9 mouse cellular contexts compared by ENCODE assay signal in genomic region chr10:80533704-80534103, GRCm38 (mm10). TPM values are rescaled to one million over a fixed set of nuclear protein-coding genes. Genes with fewer than 3 reads are reported as not detected.
DNase-seq lines count a peak whose midpoint lies in the region; ATAC-seq lines count a peak whose summit lies in the region.
"Had no signal": no experiment of that assay in that cellular context is flagged by ENCODE, and none has a peak within 500 bp of the region (broad histone marks: within the 10 kb centered on the region; RNA-seq: fewer than 3 reads in every experiment).

No protein-coding gene starts in this region.

- no peak overlapping the region for H3K9ac ChIP-seq in midbrain, embryonic 13.5 days (replicated peaks)
- H3K9ac ChIP-seq in midbrain, embryonic 16.5 days (ENCODE audit: low read depth, low read length): no peak overlapping the region
- peak overlapping the region; percentile 72 for H3K9ac ChIP-seq in liver, embryonic 13.5 days
- no peak overlapping the region for H3K9ac ChIP-seq in forebrain, embryonic 16.5 days (replicated peaks; ENCODE audit: low read depth, low read length)
- H3K9ac ChIP-seq: neural tube, embryonic 13.5 days had no signal

- no peaks in the 10 kb centered on the region for H3K9me3 ChIP-seq in midbrain, embryonic 13.5 days
- H3K9me3 ChIP-seq in midbrain, embryonic 16.5 days (replicated peaks; ENCODE audit: control insufficient read depth, low read length, poor library complexity, severe bottlenecking): no peaks in the 10 kb centered on the region
- H3K9me3 ChIP-seq in liver, embryonic 13.5 days (replicated peaks): no peaks in the 10 kb centered on the region
- no peaks in the 10 kb centered on the region for H3K9me3 ChIP-seq in forebrain, embryonic 16.5 days (ENCODE audit: control insufficient read depth, low read length)
- H3K9me3 ChIP-seq: neural tube, embryonic 13.5 days had no signal

- DNase-seq in c-Kit-positive CD71-positive TER-119-positive erythroid progenitor cells, embryonic 14.5 days (ENCODE audit: low spot score): peak; percentile 87
- peak; percentile 76 for DNase-seq in liver, embryonic 13.5 days
- peak; percentile 82 for DNase-seq in testis, postnatal 10 days (ENCODE audit: low spot score)
- DNase-seq in frontal cortex, postnatal 14 days (ENCODE audit: low spot score in 2 of 2): no peak

- H3K4me1 ChIP-seq in midbrain, embryonic 13.5 days (replicated peaks): 0 out of 2 replicates have a peak, but pooled peaks cover 3% of the 10 kb centered on the region
- no peaks in the 10 kb centered on the region for H3K4me1 ChIP-seq in midbrain, embryonic 16.5 days (ENCODE audit: control insufficient read depth, insufficient read depth, low read length)
- H3K4me1 ChIP-seq in liver, embryonic 13.5 days (replicated peaks): peaks cover 60% of the 10 kb centered on the region
- no peaks in the 10 kb centered on the region; the same call in 1 of the 2 replicates for H3K4me1 ChIP-seq in forebrain, embryonic 16.5 days (replicated peaks; ENCODE audit: control insufficient read depth, insufficient read depth, low read length)
- H3K4me1 ChIP-seq: neural tube, embryonic 13.5 days had no signal

- peaks cover 49% of the 10 kb centered on the region for H3K27me3 ChIP-seq in midbrain, embryonic 13.5 days
- H3K27me3 ChIP-seq in midbrain, embryonic 16.5 days (ENCODE audit: control insufficient read depth, insufficient read depth, low read depth, low read length): peaks cover 16% of the 10 kb centered on the region
- H3K27me3 ChIP-seq in liver, embryonic 13.5 days: peaks cover 30% of the 10 kb centered on the region
- peaks cover 12% of the 10 kb centered on the region for H3K27me3 ChIP-seq in forebrain, embryonic 16.5 days (replicated peaks; ENCODE audit: control insufficient read depth, insufficient read depth, low read length)

- 0 out of 2 replicates have a peak, but pooled peaks have one; percentile 31 for ATAC-seq in midbrain, embryonic 13.5 days
- ATAC-seq in midbrain, embryonic 16.5 days: no peak
- ATAC-seq in liver, embryonic 13.5 days (ENCODE audit: low read depth): peak; percentile 78
- no peak for ATAC-seq in forebrain, embryonic 16.5 days

- no peak overlapping the region for H3K27ac ChIP-seq in midbrain, embryonic 13.5 days
- H3K27ac ChIP-seq in midbrain, embryonic 16.5 days (ENCODE audit: low read length): no peak overlapping the region
- H3K27ac ChIP-seq in liver, embryonic 13.5 days: peak overlapping the region; percentile 92
- no peak overlapping the region for H3K27ac ChIP-seq in forebrain, embryonic 16.5 days (ENCODE audit: low read length)
- H3K27ac ChIP-seq: neural tube, embryonic 13.5 days had no signal

- WGBS in midbrain, embryonic 13.5 days: 17% methylated on average over 7 of the region's 7 CpGs
- 13% methylated on average over 7 of the region's 7 CpGs for WGBS in midbrain, embryonic 16.5 days
- 5% methylated on average over 7 of the region's 7 CpGs for WGBS in liver, embryonic 13.5 days (ENCODE audit: insufficient replicate concordance)
- 17% methylated on average over 7 of the region's 7 CpGs for whole genome bisulfite sequencing in forebrain, embryonic 16.5 days

- no peaks in the 10 kb centered on the region for H3K36me3 ChIP-seq in midbrain, embryonic 13.5 days
- H3K36me3 ChIP-seq in midbrain, embryonic 16.5 days (ENCODE audit: control insufficient read depth, insufficient read depth, low read length): no peaks in the 10 kb centered on the region
- no peaks in the 10 kb centered on the region for H3K36me3 ChIP-seq in liver, embryonic 13.5 days
- no peaks in the 10 kb centered on the region for H3K36me3 ChIP-seq in forebrain, embryonic 16.5 days (ENCODE audit: control insufficient read depth, insufficient read depth)
- H3K36me3 ChIP-seq: neural tube, embryonic 13.5 days had no signal

- no peak overlapping the region for H3K4me2 ChIP-seq in midbrain, embryonic 13.5 days (replicated peaks)
- H3K4me2 ChIP-seq in midbrain, embryonic 16.5 days (ENCODE audit: low read length): no peak overlapping the region
- peak overlapping the region; percentile 90 for H3K4me2 ChIP-seq in liver, embryonic 13.5 days
- no peak overlapping the region for H3K4me2 ChIP-seq in forebrain, embryonic 16.5 days (ENCODE audit: low read length)
- H3K4me2 ChIP-seq: neural tube, embryonic 13.5 days had no signal

- no peak overlapping the region for H3K4me3 ChIP-seq in midbrain, embryonic 13.5 days (replicated peaks)
- no peak overlapping the region for H3K4me3 ChIP-seq in midbrain, embryonic 16.5 days (ENCODE audit: low read depth, low read length)
- no peak overlapping the region for H3K4me3 ChIP-seq in liver, embryonic 13.5 days (replicated peaks)
- H3K4me3 ChIP-seq in forebrain, embryonic 16.5 days (replicated peaks; ENCODE audit: low read length): no peak overlapping the region
- H3K4me3 ChIP-seq: neural tube, embryonic 13.5 days had no signal

RNA-seq across cellular contexts. Expression of gene Atp8b3, which starts 5.2 kb away (rescaled TPM):
- 0.94 and 1.1 TPM in 2 replicates for polyA plus RNA-seq in midbrain, embryonic 13.5 days (2015; fragmentation: Nextera tagmentation; extraction: Ambion mirVana)
- 1.1 and 1.4 TPM in 2 replicates for polyA plus RNA-seq in midbrain, embryonic 16.5 days (2015; fragmentation: Nextera tagmentation; extraction: Ambion mirVana)
- 0.02 and 0.03 TPM in 2 replicates for polyA plus RNA-seq in liver, embryonic 13.5 days (2015; fragmentation: Nextera tagmentation; extraction: Ambion mirVana)
- polyA plus RNA-seq in forebrain, embryonic 16.5 days (2015; fragmentation: Nextera tagmentation; extraction: Ambion mirVana): 0.16 and 0.23 TPM in 2 replicates

RNA-seq across cellular contexts. Expression of gene Rexo1, which starts 27.7 kb away (rescaled TPM):
- 28.8 and 32.6 TPM in 2 replicates for polyA plus RNA-seq in midbrain, embryonic 13.5 days (2015; fragmentation: Nextera tagmentation; extraction: Ambion mirVana)
- 26.9 and 27.6 TPM in 2 replicates for polyA plus RNA-seq in midbrain, embryonic 16.5 days (2015; fragmentation: Nextera tagmentation; extraction: Ambion mirVana)
- polyA plus RNA-seq in liver, embryonic 13.5 days (2015; fragmentation: Nextera tagmentation; extraction: Ambion mirVana): 13.4 and 13.8 TPM in 2 replicates
- 28.1 and 30.3 TPM in 2 replicates for polyA plus RNA-seq in forebrain, embryonic 16.5 days (2015; fragmentation: Nextera tagmentation; extraction: Ambion mirVana)

RNA-seq across cellular contexts. Expression of gene Onecut3, which starts 39.1 kb away (rescaled TPM):
- polyA plus RNA-seq in midbrain, embryonic 13.5 days (2015; fragmentation: Nextera tagmentation; extraction: Ambion mirVana): 2.6 and 3.0 TPM in 2 replicates
- polyA plus RNA-seq in midbrain, embryonic 16.5 days (2015; fragmentation: Nextera tagmentation; extraction: Ambion mirVana): 1.2 and 1.6 TPM in 2 replicates
- polyA plus RNA-seq in liver, embryonic 13.5 days (2015; fragmentation: Nextera tagmentation; extraction: Ambion mirVana): 0.02 TPM in 1 of 2 replicates, not detected in the other
- polyA plus RNA-seq in forebrain, embryonic 16.5 days (2015; fragmentation: Nextera tagmentation; extraction: Ambion mirVana): 0.07 and 0.46 TPM in 2 replicates
- polyA plus RNA-seq: limb, embryonic 11.5 days had no signal

RNA-seq across cellular contexts. Expression of gene Klf16, which starts 43.4 kb away (rescaled TPM):
- polyA plus RNA-seq in midbrain, embryonic 13.5 days (2015; fragmentation: Nextera tagmentation; extraction: Ambion mirVana): 3.7 and 4.5 TPM in 2 replicates
- 4.9 and 5.5 TPM in 2 replicates for polyA plus RNA-seq in midbrain, embryonic 16.5 days (2015; fragmentation: Nextera tagmentation; extraction: Ambion mirVana)
- 13.4 and 14.1 TPM in 2 replicates for polyA plus RNA-seq in liver, embryonic 13.5 days (2015; fragmentation: Nextera tagmentation; extraction: Ambion mirVana)
- 9.2 and 10.1 TPM in 2 replicates for polyA plus RNA-seq in forebrain, embryonic 16.5 days (2015; fragmentation: Nextera tagmentation; extraction: Ambion mirVana)

RNA-seq across cellular contexts. Expression of gene Abhd17a, which starts 56.4 kb away (rescaled TPM):
- polyA plus RNA-seq in midbrain, embryonic 13.5 days (2015; fragmentation: Nextera tagmentation; extraction: Ambion mirVana): 78.5 and 93.4 TPM in 2 replicates
- polyA plus RNA-seq in midbrain, embryonic 16.5 days (2015; fragmentation: Nextera tagmentation; extraction: Ambion mirVana): 97.0 and 108 TPM in 2 replicates
- polyA plus RNA-seq in liver, embryonic 13.5 days (2015; fragmentation: Nextera tagmentation; extraction: Ambion mirVana): 45.1 and 51.7 TPM in 2 replicates
- polyA plus RNA-seq in forebrain, embryonic 16.5 days (2015; fragmentation: Nextera tagmentation; extraction: Ambion mirVana): 92.2 and 93.1 TPM in 2 replicates

Comparison
In these comparisons a context has a peak if more than half of its experiments do, and no peak if none do; other contexts are left out.
1. ATAC-seq: peak in midbrain, embryonic 13.5 days (single experiment) and liver, embryonic 13.5 days (single experiment); none in midbrain, embryonic 16.5 days (single experiment) and forebrain, embryonic 16.5 days (single experiment).
2. DNase-seq: peak in c-Kit-positive CD71-positive TER-119-positive erythroid progenitor cells, embryonic 14.5 days (single experiment), liver, embryonic 13.5 days (single experiment) and testis, postnatal 10 days (single experiment); none in frontal cortex, postnatal 14 days (0 of 2).